30 mouse cellular contexts compared by ENCODE assay signal in the genomic region with DNA sequence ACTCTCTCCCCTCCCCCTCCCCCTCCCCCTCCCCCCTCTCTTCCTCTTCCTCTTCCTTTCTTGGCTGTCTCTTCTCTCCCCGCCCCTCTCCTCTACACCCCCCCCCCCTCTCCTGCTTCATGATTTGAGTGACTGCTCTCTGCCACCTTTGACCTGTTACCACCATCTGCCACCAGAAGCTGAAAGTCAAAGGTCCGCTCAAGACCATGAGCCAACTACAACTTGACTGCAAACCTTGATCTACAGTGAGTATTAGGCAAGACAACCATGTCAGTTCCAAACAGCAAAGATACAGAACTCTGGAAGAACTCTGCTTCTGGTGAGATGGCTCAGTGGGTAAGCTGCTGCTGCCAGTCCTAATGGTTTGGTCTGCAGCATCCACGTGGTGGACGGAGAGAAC. TPM values are rescaled to one million over a fixed set of nuclear protein-coding genes. Genes with fewer than 3 reads are reported as not detected.
A peak's percentile ranks its signal among the peaks of the same experiment; 100 is the strongest.
DNase-seq lines count a peak whose midpoint lies in the region; ATAC-seq lines count a peak whose summit lies in the region.
"Had no signal": no experiment of that assay in that cellular context is flagged by ENCODE, and none has a peak within 500 bp of the region (broad histone marks: within the 10 kb centered on the region; RNA-seq: fewer than 3 reads in every experiment).

No protein-coding gene starts in this region.

- no peak overlapping the region for H3K9ac ChIP-seq in kidney, embryonic 15.5 days
- no peak overlapping the region for H3K9ac ChIP-seq in liver, embryonic 16.5 days (ENCODE audit: low read depth, low read length)
- H3K9ac ChIP-seq in liver, embryonic 11.5 days (ENCODE audit: low read depth, low read length), result no peak overlapping the region
- H3K9ac ChIP-seq in embryonic facial prominence, embryonic 15.5 days, result no peak overlapping the region
- H3K9ac ChIP-seq: forebrain, embryonic 15.5 days; midbrain, embryonic 13.5 days; stomach, embryonic 15.5 days had no signal

- H3K4me1 ChIP-seq in kidney, embryonic 15.5 days, result peaks cover 20% of the 10 kb centered on the region
- H3K4me1 ChIP-seq in liver, embryonic 16.5 days (ENCODE audit: control insufficient read depth, low read depth, low read length), result no peaks in the 10 kb centered on the region
- H3K4me1 ChIP-seq in liver, embryonic 11.5 days (replicated peaks; ENCODE audit: control insufficient read depth, insufficient read depth, low read length), result peaks cover 6% of the 10 kb centered on the region; the same call in 1 of the 2 replicates
- peaks cover 26% of the 10 kb centered on the region for H3K4me1 ChIP-seq in embryonic facial prominence, embryonic 15.5 days
- H3K4me1 ChIP-seq: forebrain, embryonic 15.5 days had no signal

- 66% methylated on average over 3 of the region's 4 CpGs for WGBS in kidney, embryonic 15.5 days
- WGBS in liver, embryonic 16.5 days (ENCODE audit: insufficient replicate concordance), result 55% methylated on average over 3 of the region's 4 CpGs
- WGBS in liver, embryonic 11.5 days, result 66% methylated on average over 3 of the region's 4 CpGs
- WGBS in embryonic facial prominence, embryonic 15.5 days, result 67% methylated on average over 3 of the region's 4 CpGs

- no peak overlapping the region for H3K4me2 ChIP-seq in kidney, embryonic 15.5 days
- H3K4me2 ChIP-seq in liver, embryonic 16.5 days (ENCODE audit: low read depth, low read length), result no peak overlapping the region
- H3K4me2 ChIP-seq in liver, embryonic 11.5 days, result no peak overlapping the region
- H3K4me2 ChIP-seq in embryonic facial prominence, embryonic 15.5 days (replicated peaks), result no peak overlapping the region
- H3K4me2 ChIP-seq: forebrain, embryonic 15.5 days; midbrain, embryonic 13.5 days; stomach, embryonic 15.5 days had no signal

- 0 out of 2 replicates have a peak overlapping the region, but pooled peaks have one; percentile 7 for H3K27ac ChIP-seq in kidney, embryonic 15.5 days
- H3K27ac ChIP-seq in liver, embryonic 16.5 days (ENCODE audit: low read length), result no peak overlapping the region
- H3K27ac ChIP-seq in liver, embryonic 11.5 days (ENCODE audit: low read depth, low read length), result no peak overlapping the region
- H3K27ac ChIP-seq in embryonic facial prominence, embryonic 15.5 days (replicated peaks), result peak overlapping the region; percentile 75
- H3K27ac ChIP-seq: forebrain, embryonic 15.5 days; hindbrain, postnatal 0 days; layer of hippocampus, adult 2 months; midbrain, embryonic 13.5 days; stomach, embryonic 15.5 days had no signal

- 0 out of 2 replicates have a peak, but pooled peaks cover 3% of the 10 kb centered on the region for H3K27me3 ChIP-seq in kidney, embryonic 15.5 days
- H3K27me3 ChIP-seq in liver, embryonic 16.5 days (ENCODE audit: control insufficient read depth, insufficient read depth, low read depth, low read length), result no peaks in the 10 kb centered on the region
- H3K27me3 ChIP-seq in liver, embryonic 11.5 days (replicated peaks; ENCODE audit: control insufficient read depth, insufficient read depth, low read length), result 0 out of 2 replicates have a peak, but pooled peaks cover 3% of the 10 kb centered on the region
- H3K27me3 ChIP-seq in embryonic facial prominence, embryonic 15.5 days, result no peaks in the 10 kb centered on the region
- H3K27me3 ChIP-seq: forebrain, embryonic 15.5 days; midbrain, embryonic 13.5 days; stomach, embryonic 15.5 days had no signal

- no peak for DNase-seq in kidney, postnatal 14 days
- no peak for DNase-seq in liver, embryonic 11.5 days (ENCODE audit: low spot score)
- DNase-seq in adrenal gland, postnatal 36 days, result no peak
- no peak for DNase-seq in adrenal gland, postnatal 10 days
- DNase-seq: adrenal gland, postnatal 14 days; cerebellum, adult 9-10 months; lung, adult 2 months; lung, postnatal 14 days; thymus, postnatal 25 days had no signal

- no peak for ATAC-seq in kidney, embryonic 15.5 days (replicated peaks; ENCODE audit: low FRiP score)
- ATAC-seq in liver, embryonic 16.5 days (ENCODE audit: low read depth), result peak; percentile 61; the same call in 1 of the 2 replicates
- ATAC-seq in liver, embryonic 11.5 days (replicated peaks; ENCODE audit: low FRiP score), result no peak
- ATAC-seq in embryonic facial prominence, embryonic 15.5 days (ENCODE audit: insufficient number of reproducible peaks, low FRiP score, low TSS enrichment, low read depth), result no peak
- ATAC-seq: forebrain, embryonic 15.5 days; hindbrain, postnatal 0 days; intestine, embryonic 16.5 days; midbrain, embryonic 13.5 days had no signal

- no peaks in the 10 kb centered on the region; the same call in 1 of the 2 replicates for H3K9me3 ChIP-seq in kidney, embryonic 15.5 days (replicated peaks)
- H3K9me3 ChIP-seq in liver, embryonic 16.5 days (replicated peaks; ENCODE audit: control insufficient read depth, low read length), result 0 out of 2 replicates have a peak, but pooled peaks cover 3% of the 10 kb centered on the region
- H3K9me3 ChIP-seq in liver, embryonic 11.5 days (ENCODE audit: control insufficient read depth, low read length), result no peaks in the 10 kb centered on the region
- no peaks in the 10 kb centered on the region for H3K9me3 ChIP-seq in embryonic facial prominence, embryonic 15.5 days (replicated peaks)
- H3K9me3 ChIP-seq: forebrain, embryonic 15.5 days; midbrain, embryonic 13.5 days; stomach, embryonic 15.5 days had no signal

- H3K36me3 ChIP-seq in kidney, embryonic 15.5 days, result no peaks in the 10 kb centered on the region
- H3K36me3 ChIP-seq in liver, embryonic 16.5 days (ENCODE audit: control insufficient read depth, insufficient read depth), result no peaks in the 10 kb centered on the region
- H3K36me3 ChIP-seq in liver, embryonic 11.5 days (ENCODE audit: control insufficient read depth, insufficient read depth, low read length), result no peaks in the 10 kb centered on the region
- H3K36me3 ChIP-seq in embryonic facial prominence, embryonic 15.5 days, result no peaks in the 10 kb centered on the region
- H3K36me3 ChIP-seq: forebrain, embryonic 15.5 days; midbrain, embryonic 13.5 days; stomach, embryonic 15.5 days had no signal

- no peak overlapping the region for H3K4me3 ChIP-seq in kidney, embryonic 15.5 days (replicated peaks)
- no peak overlapping the region for H3K4me3 ChIP-seq in liver, embryonic 16.5 days (ENCODE audit: low read depth, low read length)
- no peak overlapping the region for H3K4me3 ChIP-seq in liver, embryonic 11.5 days (ENCODE audit: low read depth, low read length)
- H3K4me3 ChIP-seq in embryonic facial prominence, embryonic 15.5 days (replicated peaks), result no peak overlapping the region
- H3K4me3 ChIP-seq: forebrain, embryonic 15.5 days; layer of hippocampus, adult 2 months; midbrain, embryonic 13.5 days; stomach, embryonic 15.5 days had no signal

RNA-seq across cellular contexts. Expression of a gene that starts 25.2 kb away (rescaled TPM):
- 2.5 and 4.4 TPM in 2 replicates for polyA plus RNA-seq in kidney, embryonic 15.5 days (2015; fragmentation: Nextera tagmentation; extraction: Ambion mirVana)
- polyA plus RNA-seq in liver, embryonic 16.5 days (2015; fragmentation: Nextera tagmentation; extraction: Ambion mirVana), result 0.19 and 0.33 TPM in 2 replicates
- polyA plus RNA-seq in liver, embryonic 11.5 days (2014; fragmentation: Nextera tagmentation; extraction: Ambion mirVana), result 0.05 TPM in 2 replicates
- polyA plus RNA-seq in embryonic facial prominence, embryonic 15.5 days (2015; fragmentation: Nextera tagmentation; extraction: Ambion mirVana), result 5.9 and 6.8 TPM in 2 replicates
- total RNA-seq in adrenal gland, postnatal 36 days (2021), result 100 to 1,000 TPM; 187 to 205 TPM
- 100 to 1,000 TPM in 1 of 2 experiments, 10 to 100 TPM in 1; 99.1 to 106 TPM for total RNA-seq in adrenal gland, postnatal 10 days (2021)
- total RNA-seq: hematopoietic stem cell, adult 5-6 weeks; monocyte, adult 5-6 weeks had no signal

RNA-seq across cellular contexts. Expression of a gene that starts 28.7 kb away (rescaled TPM):
- polyA plus RNA-seq in kidney, embryonic 15.5 days (2015; fragmentation: Nextera tagmentation; extraction: Ambion mirVana), result not detected in 2 replicates
- polyA plus RNA-seq in liver, embryonic 16.5 days (2015; fragmentation: Nextera tagmentation; extraction: Ambion mirVana), result not detected in 2 replicates
- polyA plus RNA-seq in liver, embryonic 11.5 days (2014; fragmentation: Nextera tagmentation; extraction: Ambion mirVana), result not detected in 2 replicates
- not detected in 2 replicates for polyA plus RNA-seq in embryonic facial prominence, embryonic 15.5 days (2015; fragmentation: Nextera tagmentation; extraction: Ambion mirVana)
- total RNA-seq in adrenal gland, postnatal 36 days (2021), result not detected
- total RNA-seq in adrenal gland, postnatal 10 days (2021), result not detected
- total RNA-seq: adrenal gland, postnatal 14 days; common myeloid progenitor, adult 5-6 weeks; hematopoietic stem cell, adult 5-6 weeks; hindbrain, postnatal 0 days; layer of hippocampus, adult 2 months; layer of hippocampus, postnatal 25 days; megakaryocyte, adult 5-6 weeks; MEL; monocyte, adult 5-6 weeks; neutrophil, adult 5-6 weeks had no signal
- polyA plus RNA-seq: brain, embryonic 14.5 days; C2C12; forebrain, embryonic 15.5 days; gonadal fat pad, adult 2 months; heart, embryonic 16.5 days; hindbrain, postnatal 0 days; intestine, embryonic 16.5 days; limb, embryonic 11.5 days; lung, adult 2 months; midbrain, embryonic 13.5 days; stomach, embryonic 15.5 days had no signal

RNA-seq across cellular contexts. Expression of a gene that starts 43.5 kb away (rescaled TPM):
- 4.7 and 7.1 TPM in 2 replicates for polyA plus RNA-seq in kidney, embryonic 15.5 days (2015; fragmentation: Nextera tagmentation; extraction: Ambion mirVana)
- 0.20 and 0.25 TPM in 2 replicates for polyA plus RNA-seq in liver, embryonic 16.5 days (2015; fragmentation: Nextera tagmentation; extraction: Ambion mirVana)
- polyA plus RNA-seq in liver, embryonic 11.5 days (2014; fragmentation: Nextera tagmentation; extraction: Ambion mirVana), result 1.2 and 1.3 TPM in 2 replicates
- 13.4 and 13.8 TPM in 2 replicates for polyA plus RNA-seq in embryonic facial prominence, embryonic 15.5 days (2015; fragmentation: Nextera tagmentation; extraction: Ambion mirVana)
- total RNA-seq in adrenal gland, postnatal 36 days (2021), result under 1 TPM; 0.79 TPM
- total RNA-seq in adrenal gland, postnatal 10 days (2021), result 1 to 10 TPM; 3.3 to 6.4 TPM
- total RNA-seq: common myeloid progenitor, adult 5-6 weeks; hematopoietic stem cell, adult 5-6 weeks; megakaryocyte, adult 5-6 weeks; monocyte, adult 5-6 weeks; neutrophil, adult 5-6 weeks had no signal

Comparison
In these comparisons a context has a peak if more than half of its experiments do, and no peak if none do; other contexts are left out.
1. H3K27ac ChIP-seq: peak in kidney, embryonic 15.5 days (single experiment) and embryonic facial prominence, embryonic 15.5 days (single experiment); none in liver, embryonic 16.5 days (single experiment) and liver, embryonic 11.5 days (single experiment).